Mouse (Mus musculus) hindbrain, embryonic 13.5 days (tissue): ENCODE results near the gene Samhd1. TPM values are rescaled to one million over a fixed set of nuclear protein-coding genes. Genes with fewer than 3 reads are reported as not detected.
A peak's percentile ranks its signal among the peaks of the same experiment; 100 is the strongest.

Experiments
- ATAC-seq: fragments of 200-750 bp; cut with Nextera tagmentation; 2 replicates; pipeline ENCODE4 v1.8.0; 2017; ENCODE audit warnings: moderate TSS enrichment; ENCODE audit not compliant: low FRiP score
- H3K27ac ChIP-seq: fragments of 300-500 bp; sonication (generic); 2 replicates; pipeline ENCODE4 v1.5.1; 2015; ENCODE audit warnings: inconsistent platforms, mild to moderate bottlenecking, moderate library complexity
- H3K27me3 ChIP-seq: fragments of 300-500 bp; sonication (generic); 2 replicates; pipeline ENCODE4 v1.6.1; 2015; ENCODE audit warnings: mild to moderate bottlenecking, inconsistent platforms
- H3K36me3 ChIP-seq: fragments of 300-500 bp; sonication (generic); 2 replicates; pipeline ENCODE4 v1.6.1; 2015; ENCODE audit warnings: mild to moderate bottlenecking, inconsistent platforms
- H3K4me1 ChIP-seq: fragments of 300-500 bp; sonication (generic); replicated peaks from 2 replicates; pipeline ENCODE4 v1.6.1; 2015; ENCODE audit warnings: inconsistent platforms
- H3K4me2 ChIP-seq: fragments of 300-500 bp; sonication (generic); 2 replicates; pipeline ENCODE4 v1.6.1; 2015; ENCODE audit warnings: inconsistent platforms, mild to moderate bottlenecking, moderate library complexity
- H3K4me3 ChIP-seq: fragments of 300-500 bp; sonication (generic); 2 replicates; pipeline ENCODE4 v1.5.1; 2015; ENCODE audit warnings: mild to moderate bottlenecking, inconsistent platforms
- H3K9ac ChIP-seq: fragments of 300-500 bp; sonication (generic); 2 replicates; pipeline ENCODE4 v1.6.1; 2015; ENCODE audit warnings: mild to moderate bottlenecking, inconsistent platforms
- H3K9me3 ChIP-seq: fragments of 300-500 bp; sonication (generic); 2 replicates; pipeline ENCODE4 v1.6.1; 2016; ENCODE audit warnings: inconsistent platforms
- WGBS: fragments of 180-500 bp; shearing (Covaris S2); methylation state at CpG from one replicate; pipeline ENCODE4 v1.1.7; 2015; 5-methylcytosine and 5-hydroxymethylcytosine counted together
- polyA plus RNA-seq: library from polyadenylated mRNA; unstranded; fragments of >200 nt; fragmentation: Nextera tagmentation; extraction: Ambion mirVana; gene quantifications from 2 replicates; pipeline ENCODE4 v1.2.1, GENCODE M21; 2015

Gene Samhd1
- polyA plus RNA-seq, 1 experiment from 2014 or later: 11.9 TPM

DNA sequence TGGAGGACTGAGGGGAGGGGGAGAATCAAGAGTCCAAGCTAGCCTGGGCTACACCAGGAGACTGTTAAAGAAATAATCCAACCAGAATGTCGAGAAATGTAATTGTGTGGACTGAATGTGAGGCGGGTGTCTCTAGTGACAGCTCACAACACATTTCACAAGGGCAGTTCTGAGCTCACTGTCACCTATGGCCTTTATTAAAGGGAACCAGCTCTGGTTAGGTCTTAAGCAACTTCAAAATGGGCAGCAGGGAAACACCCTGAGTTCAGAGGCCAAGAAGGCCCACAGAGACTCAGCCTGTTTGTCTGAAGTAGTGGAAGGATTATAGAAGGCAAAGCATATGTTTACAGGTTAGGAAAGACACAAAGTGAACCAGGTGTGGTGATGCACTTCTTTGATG, 18.2 kb upstream of the Samhd1 start:
- no peaks in the 10 kb centered on the region for H3K27me3 ChIP-seq
- no peak for ATAC-seq
- no peaks in the 10 kb centered on the region for H3K4me1 ChIP-seq
- H3K4me2 ChIP-seq: no peak overlapping the region
- no peaks in the 10 kb centered on the region for H3K9me3 ChIP-seq
- no peak overlapping the region for H3K4me3 ChIP-seq
- peaks cover 60% of the 10 kb centered on the region for H3K36me3 ChIP-seq
- H3K27ac ChIP-seq: no peak overlapping the region
- 85% methylated on average over 2 of the region's 2 CpGs for WGBS
- no peak overlapping the region for H3K9ac ChIP-seq

DNA sequence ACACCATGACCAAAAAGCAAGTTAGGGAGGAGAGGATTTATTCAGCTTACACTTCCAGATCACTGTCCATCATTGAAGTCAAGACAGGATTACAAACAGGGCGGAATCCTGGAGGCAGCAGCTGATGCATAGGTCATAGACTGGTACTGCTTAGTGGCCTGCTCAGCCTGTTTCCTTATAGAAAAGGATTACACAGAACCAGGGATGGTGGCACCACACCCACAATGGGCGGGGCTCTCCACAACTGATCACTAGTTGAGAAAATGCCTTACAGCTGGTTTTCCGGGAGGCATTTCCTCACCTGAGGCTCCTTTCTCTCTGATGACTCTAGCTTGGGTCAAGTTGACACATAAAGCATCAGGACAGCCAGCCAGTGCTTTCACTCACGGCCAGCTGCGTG, 13.4 kb upstream of the Samhd1 start:
- no peak overlapping the region for H3K4me2 ChIP-seq
- H3K27me3 ChIP-seq: no peaks in the 10 kb centered on the region
- no peak overlapping the region for H3K27ac ChIP-seq
- no peaks in the 10 kb centered on the region for H3K4me1 ChIP-seq
- H3K4me3 ChIP-seq: no peak overlapping the region
- WGBS: 92% methylated on average over 5 of the region's 5 CpGs
- H3K36me3 ChIP-seq: peaks cover 67% of the 10 kb centered on the region
- no peaks in the 10 kb centered on the region for H3K9me3 ChIP-seq
- no peak overlapping the region for H3K9ac ChIP-seq
- ATAC-seq: no peak

DNA sequence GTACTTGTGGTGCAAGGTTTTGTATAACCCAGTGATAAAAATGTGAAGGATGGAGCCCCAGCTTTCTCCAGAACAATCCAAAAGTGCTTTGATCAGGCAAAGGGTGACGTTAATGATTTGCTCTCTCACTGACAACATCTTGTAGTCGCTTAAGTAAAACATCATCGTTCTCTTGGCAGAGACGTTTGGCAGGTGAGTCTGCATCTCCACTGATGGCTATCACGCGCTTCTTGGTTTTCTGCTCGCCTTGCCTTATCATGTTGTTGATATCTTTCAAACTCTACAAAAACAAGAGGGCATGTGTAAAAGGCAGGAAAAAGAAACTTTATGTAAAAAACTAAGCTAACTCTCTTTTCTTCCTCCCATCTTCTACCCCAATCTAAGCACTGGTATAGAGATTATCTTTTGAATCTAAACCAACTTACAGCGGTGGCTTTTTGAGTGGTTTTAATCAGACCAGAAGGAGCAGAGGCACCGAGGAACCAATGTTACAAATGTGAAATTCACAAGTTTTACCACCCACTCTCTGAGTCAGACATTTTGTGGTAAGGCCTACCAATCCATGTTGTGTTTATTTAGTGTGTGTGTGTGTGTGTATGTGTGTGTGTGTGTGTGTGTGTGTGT, 12.4 kb upstream of the Samhd1 start:
- Histone ChIP-seq H3K27ac (no peak overlapping the region), H3K4me1 (no peaks in the 10 kb centered on the region), H3K4me2 (no peak overlapping the region), H3K27me3 (no peaks in the 10 kb centered on the region), H3K4me3 (no peak overlapping the region), H3K9ac (no peak overlapping the region), H3K9me3 (no peaks in the 10 kb centered on the region), H3K36me3 (peaks cover 62% of the 10 kb centered on the region)
- no peak for ATAC-seq
- WGBS: 95% methylated on average over 9 of the region's 9 CpGs

DNA sequence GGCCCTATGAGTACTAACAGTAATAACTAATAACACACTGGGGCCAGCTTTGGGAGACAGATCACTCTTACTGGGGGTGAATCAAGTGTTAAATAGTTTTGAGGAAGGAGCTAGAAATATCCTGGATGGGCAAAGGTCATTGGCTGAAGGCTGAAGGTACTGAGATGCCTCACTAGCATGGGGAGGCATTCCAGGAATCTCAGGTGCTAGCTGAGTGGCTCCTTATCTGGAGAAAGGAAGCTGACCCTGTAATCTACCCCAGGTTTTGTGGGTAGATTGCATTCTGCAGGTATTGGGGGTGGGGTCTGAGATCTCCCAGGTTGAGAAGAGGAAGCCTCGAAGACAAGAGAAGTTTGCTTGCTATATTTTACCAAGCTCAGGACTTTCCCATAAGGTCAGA, 10.1 kb upstream of the Samhd1 start:
- H3K36me3 ChIP-seq: peaks cover 41% of the 10 kb centered on the region
- H3K9ac ChIP-seq: no peak overlapping the region
- H3K9me3 ChIP-seq: 0 out of 2 replicates have a peak, but pooled peaks cover 4% of the 10 kb centered on the region
- H3K4me1 ChIP-seq: no peaks in the 10 kb centered on the region
- H3K4me3 ChIP-seq: no peak overlapping the region
- no peak overlapping the region for H3K4me2 ChIP-seq
- H3K27ac ChIP-seq: no peak overlapping the region
- H3K27me3 ChIP-seq: no peaks in the 10 kb centered on the region
- ATAC-seq: no peak
- 100% methylated on average over 1 of the region's 1 CpGs for WGBS

DNA sequence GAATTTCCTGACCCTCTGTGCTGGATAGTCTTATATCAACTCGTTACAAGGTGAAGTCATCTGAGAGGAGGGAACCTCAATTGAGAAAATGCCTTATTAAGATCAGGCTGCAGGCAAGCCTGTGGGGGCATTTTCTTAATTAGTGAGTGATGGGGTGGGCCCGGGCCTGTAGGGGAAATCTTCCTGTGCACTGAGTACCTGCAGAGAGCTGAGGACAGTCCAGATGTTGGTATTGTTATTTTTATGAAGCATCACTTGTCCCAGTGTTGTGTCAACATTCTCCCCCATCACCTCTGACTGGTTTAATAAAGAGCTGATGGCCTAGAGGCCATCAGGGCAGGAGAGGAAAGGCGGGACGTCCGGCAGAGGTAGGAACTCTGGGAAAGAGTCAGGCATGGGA, 9.1 kb upstream of the Samhd1 start:
- no peak overlapping the region for H3K4me2 ChIP-seq
- 81% methylated on average over 5 of the region's 5 CpGs for WGBS
- no peak overlapping the region for H3K4me3 ChIP-seq
- ATAC-seq: no peak
- peaks cover 33% of the 10 kb centered on the region for H3K36me3 ChIP-seq
- H3K27me3 ChIP-seq: no peaks in the 10 kb centered on the region
- H3K9ac ChIP-seq: no peak overlapping the region
- no peaks in the 10 kb centered on the region for H3K4me1 ChIP-seq
- 0 out of 2 replicates have a peak, but pooled peaks cover 12% of the 10 kb centered on the region for H3K9me3 ChIP-seq
- H3K27ac ChIP-seq: no peak overlapping the region

DNA sequence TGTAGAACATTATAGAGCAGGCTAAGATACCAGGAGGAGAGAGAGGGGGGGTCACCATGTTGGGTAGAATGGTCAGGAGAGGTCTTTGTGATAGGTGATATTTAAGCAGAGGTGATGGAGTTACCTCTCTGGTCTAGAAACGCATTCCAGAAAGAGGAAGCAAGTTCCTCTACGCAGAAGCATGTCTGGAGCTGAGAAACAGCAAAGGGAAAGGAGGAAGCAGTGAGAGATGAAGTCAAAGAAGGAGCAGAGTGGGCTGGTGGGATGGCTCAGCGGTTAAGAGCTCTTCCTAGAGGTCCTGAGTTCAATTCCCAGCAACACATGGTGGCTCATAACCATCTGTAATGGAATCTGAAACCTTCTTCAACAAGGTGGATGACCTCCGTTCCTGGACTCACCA, 6.9 kb upstream of the Samhd1 start:
- H3K36me3 ChIP-seq: peaks cover 16% of the 10 kb centered on the region
- no peak for ATAC-seq
- no peak overlapping the region for H3K27ac ChIP-seq
- 0 out of 2 replicates have a peak, but pooled peaks cover 12% of the 10 kb centered on the region for H3K9me3 ChIP-seq
- H3K4me1 ChIP-seq: no peaks in the 10 kb centered on the region
- H3K9ac ChIP-seq: no peak overlapping the region
- H3K4me3 ChIP-seq: no peak overlapping the region
- no peaks in the 10 kb centered on the region for H3K27me3 ChIP-seq
- H3K4me2 ChIP-seq: no peak overlapping the region
- 90% methylated on average over 4 of the region's 4 CpGs for WGBS

DNA sequence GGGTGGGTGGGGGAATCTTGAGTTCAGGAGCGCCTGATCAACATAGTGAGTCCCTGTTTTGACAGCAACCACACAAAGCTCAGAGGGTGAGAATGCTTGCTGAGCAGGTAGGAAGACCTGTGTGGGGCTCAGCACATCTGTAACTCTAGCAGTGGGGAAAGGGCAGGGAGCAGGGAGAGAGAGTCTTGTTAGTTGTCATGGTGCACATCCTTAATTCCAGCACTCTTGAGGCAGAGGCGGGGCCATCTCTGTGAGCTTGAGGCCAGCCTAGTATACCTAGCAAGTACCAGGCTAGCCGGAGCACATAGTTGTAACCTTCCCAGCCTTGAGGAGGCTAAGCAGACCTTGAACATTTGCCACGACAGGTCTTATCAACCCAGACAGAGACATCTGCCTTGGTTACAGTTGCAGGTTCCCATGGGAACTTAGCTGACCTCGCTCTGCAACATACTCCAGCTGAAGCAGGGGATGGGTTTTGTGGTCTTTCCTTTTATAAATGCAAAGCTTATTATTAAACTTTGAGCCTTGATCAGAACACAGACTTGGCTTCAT, 4.3 kb upstream of the Samhd1 start:
- no peak overlapping the region for H3K4me2 ChIP-seq
- 0 out of 2 replicates have a peak, but pooled peaks cover 12% of the 10 kb centered on the region for H3K9me3 ChIP-seq
- no peaks in the 10 kb centered on the region for H3K36me3 ChIP-seq
- no peak overlapping the region for H3K9ac ChIP-seq
- 92% methylated on average over 5 of the region's 5 CpGs for WGBS
- no peak overlapping the region for H3K27ac ChIP-seq
- no peaks in the 10 kb centered on the region for H3K27me3 ChIP-seq
- H3K4me3 ChIP-seq: no peak overlapping the region
- H3K4me1 ChIP-seq: peaks cover 3% of the 10 kb centered on the region
- ATAC-seq: no peak

DNA sequence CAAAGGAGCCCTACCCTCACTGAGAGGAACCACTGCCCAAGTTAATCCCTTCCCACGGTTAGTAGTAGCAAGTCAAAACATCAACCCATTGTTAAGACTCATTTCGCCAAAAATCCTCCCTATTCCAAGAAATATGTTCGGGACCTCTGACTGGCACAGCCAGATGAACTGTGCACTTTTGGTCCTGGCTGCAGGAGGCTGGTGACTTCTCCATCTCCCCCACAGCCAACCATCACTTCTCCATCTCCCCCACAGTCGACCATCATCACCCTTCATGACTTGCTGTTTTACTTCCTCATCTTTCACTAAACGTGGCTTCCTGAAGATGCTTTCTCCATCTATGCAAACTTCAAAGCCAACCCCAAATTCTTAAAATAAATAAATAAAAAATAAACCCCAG, 3.7 kb upstream of the Samhd1 start:
- Histone ChIP-seq H3K4me2 (no peak overlapping the region), H3K4me3 (no peak overlapping the region), H3K36me3 (no peaks in the 10 kb centered on the region), H3K4me1 (peaks cover 8% of the 10 kb centered on the region), H3K27me3 (no peaks in the 10 kb centered on the region), H3K9ac (no peak overlapping the region), H3K9me3 (0 out of 2 replicates have a peak, but pooled peaks cover 12% of the 10 kb centered on the region), H3K27ac (no peak overlapping the region)
- ATAC-seq: no peak
- WGBS: 85% methylated on average over 5 of the region's 5 CpGs

DNA sequence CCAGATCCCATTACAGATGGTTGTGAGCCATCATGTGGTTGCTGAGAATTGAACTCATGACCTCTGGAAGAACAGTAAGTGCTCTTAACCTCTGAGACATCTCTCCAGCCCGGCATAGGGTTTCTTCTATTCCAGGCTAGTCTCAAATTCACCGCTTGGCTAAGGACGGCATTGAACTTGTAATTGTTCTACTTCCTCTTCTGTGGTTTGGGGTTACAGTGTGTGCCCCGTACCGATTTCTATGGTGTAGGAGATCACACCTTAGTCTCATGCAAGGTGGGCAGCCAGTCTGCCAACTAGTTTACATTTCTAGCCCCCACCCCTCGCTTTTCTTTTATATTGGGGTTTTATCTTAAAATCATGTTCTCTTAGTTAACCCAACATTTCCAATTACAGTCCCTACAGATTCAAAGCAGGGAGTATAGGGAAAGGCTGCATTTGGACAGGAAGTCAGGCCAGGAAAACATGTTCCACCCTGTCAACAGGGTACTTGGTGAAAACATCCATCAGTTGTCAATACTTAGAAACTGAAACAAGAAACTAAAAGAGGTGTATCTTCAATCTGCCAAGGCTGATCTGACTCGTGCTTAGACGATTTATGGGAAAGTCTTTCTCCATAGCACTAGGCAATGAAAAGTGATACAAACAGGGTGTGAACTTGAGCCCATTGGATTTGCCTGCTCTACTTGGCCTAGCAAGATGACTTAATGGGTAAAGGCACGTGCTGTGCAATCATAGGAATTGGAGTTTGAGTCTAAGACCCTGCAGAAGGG, 3.1 kb upstream of the Samhd1 start:
- Histone ChIP-seq H3K4me3 (no peak overlapping the region), H3K27ac (no peak overlapping the region), H3K9ac (no peak overlapping the region), H3K4me2 (no peak overlapping the region), H3K36me3 (no peaks in the 10 kb centered on the region), H3K9me3 (0 out of 2 replicates have a peak, but pooled peaks cover 12% of the 10 kb centered on the region), H3K4me1 (peaks cover 11% of the 10 kb centered on the region), H3K27me3 (no peaks in the 10 kb centered on the region)
- 91% methylated on average over 9 of the region's 9 CpGs for WGBS
- ATAC-seq: no peak

DNA sequence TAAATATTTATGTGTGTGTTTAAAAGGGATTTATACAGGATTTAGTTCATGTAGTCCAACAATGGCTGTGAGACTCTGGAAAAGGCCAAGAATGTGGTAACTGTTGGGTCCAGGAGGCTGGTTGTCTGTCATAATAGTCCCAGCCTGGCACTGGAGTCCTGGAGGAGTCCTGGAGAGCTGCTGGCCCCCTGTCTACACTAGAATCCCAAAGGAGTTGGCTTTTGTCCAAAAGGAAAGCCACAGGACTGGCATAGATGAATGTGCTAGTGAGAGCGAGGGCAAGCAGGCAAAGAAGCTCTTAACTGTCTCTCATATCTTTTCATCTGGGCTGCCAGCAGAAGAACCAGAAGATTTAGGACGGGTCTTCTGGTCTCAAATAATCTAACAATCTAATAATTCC, 1.6 kb upstream of the Samhd1 start:
- ATAC-seq: no peak

DNA sequence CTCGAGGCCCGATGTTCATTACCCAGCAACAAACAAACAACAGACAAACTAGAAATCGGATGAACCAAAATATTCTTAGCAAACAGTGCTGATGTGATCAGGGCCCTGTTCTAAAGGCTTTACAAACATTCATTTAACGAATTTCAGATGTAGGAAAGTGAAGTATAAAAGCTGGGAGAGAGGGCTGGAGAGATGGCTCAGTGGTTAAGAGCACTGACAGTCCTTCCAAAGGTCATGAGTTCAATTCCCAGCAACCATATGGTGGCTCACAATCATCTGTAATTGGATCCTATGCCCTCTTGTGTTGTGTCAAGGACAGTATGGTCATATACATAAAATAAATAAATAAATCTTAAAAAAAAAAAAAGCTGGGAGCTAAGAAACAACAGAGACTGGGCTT, 1.1 kb upstream of the Samhd1 start:
- H3K36me3 ChIP-seq: no peaks in the 10 kb centered on the region
- no peak overlapping the region for H3K9ac ChIP-seq
- H3K4me1 ChIP-seq: peaks cover 11% of the 10 kb centered on the region
- no peak overlapping the region for H3K4me3 ChIP-seq
- H3K4me2 ChIP-seq: no peak overlapping the region
- 91% methylated on average over 4 of the region's 4 CpGs for WGBS
- ATAC-seq: no peak
- 0 out of 2 replicates have a peak, but pooled peaks cover 12% of the 10 kb centered on the region for H3K9me3 ChIP-seq
- no peaks in the 10 kb centered on the region for H3K27me3 ChIP-seq
- no peak overlapping the region for H3K27ac ChIP-seq

More for the DNA sequence above, 1.6 kb upstream of the Samhd1 start:
- H3K4me2 ChIP-seq: no peak overlapping the region
- H3K27ac ChIP-seq: no peak overlapping the region
- 0 out of 2 replicates have a peak, but pooled peaks cover 12% of the 10 kb centered on the region for H3K9me3 ChIP-seq
- WGBS: 80% methylated on average over 2 of the region's 2 CpGs
- peaks cover 11% of the 10 kb centered on the region for H3K4me1 ChIP-seq
- no peaks in the 10 kb centered on the region for H3K27me3 ChIP-seq
- no peaks in the 10 kb centered on the region for H3K36me3 ChIP-seq
- H3K9ac ChIP-seq: no peak overlapping the region
- H3K4me3 ChIP-seq: no peak overlapping the region

DNA sequence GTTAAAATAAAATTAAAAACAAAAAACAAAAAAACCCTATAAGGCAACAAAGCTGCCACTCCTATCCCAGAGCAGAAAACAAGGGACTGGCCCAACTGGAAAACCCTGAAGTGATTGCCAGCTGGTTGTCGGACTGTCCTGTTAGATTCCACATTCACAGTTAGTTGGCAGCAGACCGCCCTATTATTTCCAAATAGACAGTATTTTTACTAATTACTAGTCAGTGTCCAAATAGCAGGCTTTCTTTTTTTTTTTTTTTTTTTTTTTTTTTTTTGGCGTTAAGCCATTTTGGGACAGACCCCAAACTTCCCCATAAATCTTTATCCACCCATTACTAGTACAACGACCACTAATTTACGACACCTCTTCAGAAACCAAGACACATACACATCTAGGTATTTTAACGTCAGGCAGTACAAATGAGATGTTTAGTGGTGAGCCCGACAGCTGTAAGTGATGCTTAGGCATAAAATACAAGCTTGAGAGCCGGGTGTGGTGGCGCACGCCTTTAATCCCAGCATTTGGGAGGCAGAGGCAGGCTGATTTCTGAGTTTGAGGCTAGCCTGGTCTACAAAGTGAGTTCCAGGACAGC, 560 bp upstream of the Samhd1 start:
- Histone ChIP-seq H3K36me3 (no peaks in the 10 kb centered on the region), H3K4me3 (peak overlapping the region; percentile 67), H3K27me3 (no peaks in the 10 kb centered on the region), H3K27ac (peak overlapping the region; percentile 64), H3K9me3 (0 out of 2 replicates have a peak, but pooled peaks cover 12% of the 10 kb centered on the region), H3K4me1 (peaks cover 11% of the 10 kb centered on the region), H3K4me2 (peak overlapping the region; percentile 95), H3K9ac (peak overlapping the region; percentile 77)
- ATAC-seq: no peak
- 86% methylated on average over 10 of the region's 10 CpGs for WGBS
